Mouse (Mus musculus): ENCODE results near the gene Vmn1r127.
"Not testable (repeated sequence)": the region's sequence is repeated elsewhere in the genome, so short reads cannot be mapped to it uniquely, and the experiment has no call there.

Gene Vmn1r127

GRCm38 (mm10) chr7:21319761-21320160 is at the start of gene Vmn1r127:
Gene Vmn1r127, minus strand, starts transcription at chr7:21319861.
- DNase-seq (ENCODE audit: low read depth, low spot score); H3K27me3 ChIP-seq (ENCODE audit: control insufficient read depth, insufficient read depth, low read length, poor library complexity, severe bottlenecking); H3K36me3 ChIP-seq (ENCODE audit: control insufficient read depth, insufficient read depth, low read length, poor library complexity, severe bottlenecking): not testable (repeated sequence)

- H3K27me3 ChIP-seq (ENCODE audit: control insufficient read depth, insufficient read depth, low read length, poor library complexity, severe bottlenecking); DNase-seq (ENCODE audit: low read depth, low spot score); H3K36me3 ChIP-seq (ENCODE audit: control insufficient read depth, insufficient read depth, low read length, poor library complexity, severe bottlenecking): not testable (repeated sequence)
Measured at GRCm38 (mm10) chr7:21361191-21361590, 41.5 kb upstream of the Vmn1r127 start, which contains the start of gene Vmn1r129. Gene Vmn1r129, minus strand, starts transcription at chr7:21361291.

GRCm38 (mm10) chr7:21349073-21349472 is 29.4 kb upstream of the Vmn1r127 start, which contains the start of gene Vmn1r128:
Gene Vmn1r128, plus strand, starts transcription at chr7:21349373.
- H3K36me3 ChIP-seq (ENCODE audit: control insufficient read depth, insufficient read depth, low read length, poor library complexity, severe bottlenecking); H3K27me3 ChIP-seq (ENCODE audit: control insufficient read depth, insufficient read depth, low read length, poor library complexity, severe bottlenecking); DNase-seq (ENCODE audit: low read depth, low spot score): not testable (repeated sequence)

- not testable (repeated sequence) for DNase-seq (ENCODE audit: low read depth, low spot score); H3K36me3 ChIP-seq (ENCODE audit: control insufficient read depth, insufficient read depth, low read length, poor library complexity, severe bottlenecking); H3K27me3 ChIP-seq (ENCODE audit: control insufficient read depth, insufficient read depth, low read length, poor library complexity, severe bottlenecking)
Measured at GRCm38 (mm10) chr7:21301367-21301766, 18.3 kb downstream of the Vmn1r127 start, which contains the start of gene Vmn1r126. Gene Vmn1r126, minus strand, starts transcription at chr7:21301467.

GRCm38 (mm10) chr7:21271879-21272278 is 47.8 kb downstream of the Vmn1r127 start, which contains the start of gene Vmn1r125:
Gene Vmn1r125, plus strand, starts transcription at chr7:21272179.
- DNase-seq (ENCODE audit: low read depth, low spot score); H3K27me3 ChIP-seq (ENCODE audit: control insufficient read depth, insufficient read depth, low read length, poor library complexity, severe bottlenecking); H3K36me3 ChIP-seq (ENCODE audit: control insufficient read depth, insufficient read depth, low read length, poor library complexity, severe bottlenecking): not testable (repeated sequence)

Measured in splenic B cell, adult 2 months (primary cell).